11 mouse cellular contexts compared by ENCODE assay signal in genomic region chr2:93841349-93841748, GRCm38 (mm10). TPM values are rescaled to one million over a fixed set of nuclear protein-coding genes. Genes with fewer than 3 reads are reported as not detected.
"Had no signal": no experiment of that assay in that cellular context is flagged by ENCODE, and none has a peak within 500 bp of the region (broad histone marks: within the 10 kb centered on the region; RNA-seq: fewer than 3 reads in every experiment).

No protein-coding gene starts in this region.

- DNase-seq: lung, adult 18-20 months; lung, embryonic 14.5 days; lung, postnatal 14 days; lung, postnatal 4 days; right cerebral cortex, postnatal 14 days; thymus, adult 2 months; thymus, postnatal 25 days; thymus, postnatal 4 days had no signal

RNA-seq across cellular contexts. Expression of gene Accsl, which starts 27.6 kb away (rescaled TPM):
- total RNA-seq: midbrain, postnatal 0 days; monocyte, adult 5-6 weeks; neutrophil, adult 5-6 weeks had no signal
